Mouse (Mus musculus): ENCODE data around the gene Sgcd. TPM values are rescaled to one million over a fixed set of nuclear protein-coding genes. Genes with fewer than 3 reads are reported as not detected.

Sgcd gene
- polyA plus RNA-seq, 1 experiment from 2014 or later, result 6.8 TPM

DNA sequence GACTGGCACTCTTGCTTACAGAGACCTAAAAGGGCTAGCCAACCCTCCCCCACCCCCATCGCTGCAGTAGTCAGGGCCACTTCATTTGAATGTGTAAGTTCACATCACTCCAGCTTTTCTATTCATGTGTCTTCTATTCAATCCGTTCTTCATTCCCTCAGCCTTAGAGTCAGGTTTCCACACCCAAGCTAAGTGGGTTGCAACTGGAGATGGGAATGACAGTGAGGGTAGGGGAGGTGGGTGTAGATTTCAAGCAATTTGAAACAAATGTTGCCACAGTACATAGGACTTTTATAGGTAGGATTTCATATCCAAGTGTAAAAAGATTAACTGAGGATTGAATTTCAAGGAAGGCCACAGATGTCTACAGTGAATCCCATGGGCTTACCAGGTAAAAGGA, 870.9 kb downstream of the Sgcd start:
- H3K9ac ChIP-seq (replicated peaks), result no peak overlapping the region
- H3K9me3 ChIP-seq (replicated peaks), result no peaks in the 10 kb centered on the region
- H3K36me3 ChIP-seq, result no peaks in the 10 kb centered on the region
- 0 out of 2 replicates have a peak, but pooled peaks cover 3% of the 10 kb centered on the region for H3K4me1 ChIP-seq
- no peak overlapping the region for H3K27ac ChIP-seq (replicated peaks)
- H3K4me3 ChIP-seq (replicated peaks), result no peak overlapping the region
- H3K4me2 ChIP-seq, result no peak overlapping the region
- WGBS, result 34% methylated on average over 2 of the region's 2 CpGs
- no peak for ATAC-seq (ENCODE audit: low FRiP score)
- H3K27me3 ChIP-seq (replicated peaks), result no peaks in the 10 kb centered on the region

DNA sequence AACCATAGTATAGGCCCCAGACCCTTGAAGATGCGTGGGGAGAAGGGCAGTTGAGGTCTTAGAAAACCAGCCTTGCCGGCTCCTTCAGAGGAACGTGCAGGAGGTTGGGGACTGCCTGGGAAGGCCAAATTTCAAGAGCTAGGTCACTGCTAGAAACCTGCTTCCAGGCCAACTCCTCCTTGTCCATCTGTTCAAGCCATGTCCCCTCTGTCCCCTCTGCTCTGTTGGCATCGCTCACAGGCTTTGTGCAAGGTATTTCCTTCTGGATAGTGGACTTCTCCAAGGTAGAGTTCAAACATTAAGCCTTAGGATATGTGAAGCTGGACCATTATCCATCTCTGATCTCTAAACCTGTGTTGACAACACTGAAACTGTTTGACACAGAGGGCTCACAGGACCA, 874.4 kb downstream of the Sgcd start:
- Histone ChIP-seq H3K4me1 (0 out of 2 replicates have a peak, but pooled peaks cover 3% of the 10 kb centered on the region), H3K4me2 (no peak overlapping the region), H3K9ac (replicated peaks) (no peak overlapping the region), H3K27me3 (replicated peaks) (no peaks in the 10 kb centered on the region), H3K4me3 (replicated peaks) (no peak overlapping the region), H3K27ac (replicated peaks) (no peak overlapping the region), H3K9me3 (replicated peaks) (no peaks in the 10 kb centered on the region), H3K36me3 (no peaks in the 10 kb centered on the region)
- ATAC-seq (ENCODE audit: low FRiP score), result no peak
- WGBS, result 98% methylated on average over 4 of the region's 4 CpGs

DNA sequence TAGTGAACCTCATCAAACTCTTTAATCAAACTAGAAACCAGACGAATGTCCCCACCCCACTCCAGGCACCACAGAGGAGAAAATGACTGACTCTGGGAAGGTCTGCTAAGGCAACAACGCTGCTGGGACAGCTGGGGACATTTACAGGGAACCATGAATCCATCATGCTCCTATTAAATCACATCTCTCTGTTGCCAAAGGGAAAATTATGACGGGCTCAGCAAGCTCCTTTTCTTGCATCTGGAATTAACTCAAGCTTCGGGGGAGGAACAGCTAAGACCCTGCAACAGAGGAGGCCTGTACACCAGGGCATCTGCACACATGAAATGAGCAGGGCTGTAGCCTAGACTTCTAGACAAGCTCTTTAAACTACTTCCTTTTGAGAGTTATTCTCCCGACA, 875.7 kb downstream of the Sgcd start:
- Histone ChIP-seq H3K27me3 (replicated peaks) (no peaks in the 10 kb centered on the region), H3K4me3 (replicated peaks) (no peak overlapping the region), H3K9me3 (replicated peaks) (no peaks in the 10 kb centered on the region), H3K4me2 (no peak overlapping the region), H3K36me3 (no peaks in the 10 kb centered on the region), H3K9ac (replicated peaks) (no peak overlapping the region), H3K4me1 (0 out of 2 replicates have a peak, but pooled peaks cover 3% of the 10 kb centered on the region), H3K27ac (replicated peaks) (no peak overlapping the region)
- WGBS, result 56% methylated on average over 5 of the region's 5 CpGs
- no peak for ATAC-seq (ENCODE audit: low FRiP score)

GRCm38 (mm10) chr11:47110314-47110713, 878.5 kb downstream of the Sgcd start:
- no peak for ATAC-seq (ENCODE audit: low FRiP score)

DNA sequence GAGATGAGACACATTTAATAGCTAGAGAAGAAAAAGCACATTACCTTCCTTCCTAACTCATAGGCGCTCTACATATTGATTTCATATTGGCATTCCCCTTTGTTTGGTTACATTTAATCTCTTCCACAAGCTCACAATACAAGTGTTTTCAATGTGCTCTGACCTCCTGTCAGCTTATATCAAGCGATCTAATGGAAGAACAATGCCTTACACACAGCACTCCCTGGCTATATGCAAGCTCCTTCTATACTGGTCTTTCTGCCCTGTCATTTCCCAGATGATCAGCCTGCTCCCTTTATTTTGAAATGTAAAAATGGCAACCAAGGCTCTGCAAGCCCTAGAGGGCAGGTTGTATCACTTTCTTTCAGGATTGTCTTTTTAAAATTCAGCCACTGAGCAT, 881.1 kb downstream of the Sgcd start:
- no peak overlapping the region for H3K4me3 ChIP-seq (replicated peaks)
- whole genome bisulfite sequencing, result 76% methylated on average over 2 of the region's 2 CpGs
- no peak overlapping the region for H3K4me2 ChIP-seq
- H3K9ac ChIP-seq (replicated peaks), result no peak overlapping the region
- H3K27me3 ChIP-seq (replicated peaks), result no peaks in the 10 kb centered on the region
- no peaks in the 10 kb centered on the region for H3K9me3 ChIP-seq (replicated peaks)
- ATAC-seq (ENCODE audit: low FRiP score), result no peak
- no peak overlapping the region for H3K27ac ChIP-seq (replicated peaks)
- H3K4me1 ChIP-seq, result no peaks in the 10 kb centered on the region
- no peaks in the 10 kb centered on the region for H3K36me3 ChIP-seq

More at GRCm38 (mm10) chr11:47110314-47110713, 878.5 kb downstream of the Sgcd start:
- Histone ChIP-seq H3K27ac (replicated peaks) (no peak overlapping the region), H3K4me2 (no peak overlapping the region), H3K4me1 (0 out of 2 replicates have a peak, but pooled peaks cover 3% of the 10 kb centered on the region), H3K36me3 (no peaks in the 10 kb centered on the region), H3K4me3 (replicated peaks) (no peak overlapping the region), H3K9ac (replicated peaks) (no peak overlapping the region), H3K9me3 (replicated peaks) (no peaks in the 10 kb centered on the region), H3K27me3 (replicated peaks) (no peaks in the 10 kb centered on the region)

- no peaks in the 10 kb centered on the region for H3K27me3 ChIP-seq (replicated peaks)
- no peak overlapping the region for H3K4me3 ChIP-seq (replicated peaks)
- WGBS, result 85% methylated on average over 5 of the region's 5 CpGs
- no peak overlapping the region for H3K4me2 ChIP-seq
- H3K4me1 ChIP-seq, result no peaks in the 10 kb centered on the region
- no peak overlapping the region for H3K27ac ChIP-seq (replicated peaks)
- H3K9me3 ChIP-seq (replicated peaks), result no peaks in the 10 kb centered on the region
- no peaks in the 10 kb centered on the region for H3K36me3 ChIP-seq
- no peak for ATAC-seq (ENCODE audit: low FRiP score)
- no peak overlapping the region for H3K9ac ChIP-seq (replicated peaks)
These were observed 895.4 kb downstream of the Sgcd start for GRCm38 (mm10) chr11:47093296-47093912.

GRCm38 (mm10) chr11:47082517-47082916, 906.3 kb downstream of the Sgcd start:
- WGBS, result 93% methylated on average over 1 of the region's 1 CpGs
- H3K9me3 ChIP-seq (replicated peaks), result no peaks in the 10 kb centered on the region
- ATAC-seq (ENCODE audit: low FRiP score), result no peak

DNA sequence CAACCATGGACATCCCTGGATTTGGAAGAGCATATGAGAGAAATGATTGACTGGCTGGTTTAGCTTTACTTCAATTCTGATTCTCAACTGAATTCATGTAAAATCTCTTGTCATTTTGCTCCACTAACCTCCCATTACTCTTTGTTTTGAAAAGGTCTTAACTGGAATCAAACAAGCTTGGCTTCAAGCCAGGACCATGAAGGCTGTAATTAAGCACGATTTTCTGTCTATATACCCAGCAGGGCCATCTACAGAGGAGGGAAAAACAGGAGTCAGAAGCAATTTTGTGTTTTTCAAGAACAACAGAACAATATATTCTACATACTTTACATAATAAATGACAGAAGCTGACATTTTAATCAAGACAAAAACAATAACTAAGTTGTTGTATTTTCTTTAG, 915.2 kb downstream of the Sgcd start:
- Histone ChIP-seq H3K9ac (replicated peaks) (no peak overlapping the region), H3K27me3 (replicated peaks) (no peaks in the 10 kb centered on the region), H3K4me1 (no peaks in the 10 kb centered on the region), H3K4me2 (no peak overlapping the region), H3K36me3 (no peaks in the 10 kb centered on the region), H3K27ac (replicated peaks) (no peak overlapping the region), H3K9me3 (replicated peaks) (no peaks in the 10 kb centered on the region), H3K4me3 (replicated peaks) (no peak overlapping the region)
- no peak for ATAC-seq (ENCODE audit: low FRiP score)
- WGBS, result 35% methylated on average over 1 of the region's 1 CpGs

More at GRCm38 (mm10) chr11:47082517-47082916, 906.3 kb downstream of the Sgcd start:
- H3K4me1 ChIP-seq, result no peaks in the 10 kb centered on the region
- no peaks in the 10 kb centered on the region for H3K36me3 ChIP-seq
- H3K4me3 ChIP-seq (replicated peaks), result no peak overlapping the region
- no peak overlapping the region for H3K4me2 ChIP-seq
- H3K27me3 ChIP-seq (replicated peaks), result no peaks in the 10 kb centered on the region
- H3K27ac ChIP-seq (replicated peaks), result no peak overlapping the region
- H3K9ac ChIP-seq (replicated peaks), result no peak overlapping the region

DNA sequence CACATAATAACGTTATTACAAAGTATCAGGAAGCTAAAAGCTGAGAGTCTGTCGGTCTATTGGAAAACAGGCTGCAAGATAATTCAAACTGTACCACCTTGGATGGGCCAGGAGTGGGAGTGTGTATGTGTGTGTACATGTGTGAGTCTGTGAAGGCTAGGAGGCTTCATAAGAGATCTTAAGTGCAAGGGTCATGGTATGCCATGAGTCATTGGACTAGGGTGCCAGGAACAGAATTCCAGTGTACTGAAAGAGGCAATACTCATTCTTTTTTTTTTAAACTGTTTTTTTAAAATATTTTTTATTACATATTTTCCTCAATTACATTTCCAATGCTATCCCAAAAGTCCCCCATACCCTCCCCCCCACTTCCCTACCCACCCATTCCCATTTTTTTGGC, 917.6 kb downstream of the Sgcd start:
- no peak overlapping the region for H3K4me2 ChIP-seq
- H3K36me3 ChIP-seq, result no peaks in the 10 kb centered on the region
- WGBS, result 92% methylated on average over 2 of the region's 2 CpGs
- no peaks in the 10 kb centered on the region for H3K9me3 ChIP-seq (replicated peaks)
- no peaks in the 10 kb centered on the region for H3K4me1 ChIP-seq
- no peak overlapping the region for H3K27ac ChIP-seq (replicated peaks)
- no peak overlapping the region for H3K9ac ChIP-seq (replicated peaks)
- H3K27me3 ChIP-seq (replicated peaks), result no peaks in the 10 kb centered on the region
- no peak for ATAC-seq (ENCODE audit: low FRiP score)
- no peak overlapping the region for H3K4me3 ChIP-seq (replicated peaks)

GRCm38 (mm10) chr11:47069769-47070384, 918.9 kb downstream of the Sgcd start:
- H3K4me3 ChIP-seq (replicated peaks), result no peak overlapping the region
- ATAC-seq (ENCODE audit: low FRiP score), result no peak
- H3K27ac ChIP-seq (replicated peaks), result no peak overlapping the region
- H3K9me3 ChIP-seq (replicated peaks), result no peaks in the 10 kb centered on the region
- no peaks in the 10 kb centered on the region for H3K4me1 ChIP-seq
- no peak overlapping the region for H3K4me2 ChIP-seq
- no peaks in the 10 kb centered on the region for H3K27me3 ChIP-seq (replicated peaks)
- 92% methylated on average over 2 of the region's 2 CpGs for WGBS
- H3K9ac ChIP-seq (replicated peaks), result no peak overlapping the region
- H3K36me3 ChIP-seq, result no peaks in the 10 kb centered on the region

- 67% methylated on average over 4 of the region's 4 CpGs for WGBS
- H3K27me3 ChIP-seq (replicated peaks), result no peaks in the 10 kb centered on the region
These were observed 925.1 kb downstream of the Sgcd start for GRCm38 (mm10) chr11:47063690-47064089.

GRCm38 (mm10) chr11:47050390-47050789, 938.4 kb downstream of the Sgcd start:
- Histone ChIP-seq H3K4me3 (replicated peaks) (no peak overlapping the region), H3K36me3 (no peaks in the 10 kb centered on the region), H3K4me1 (no peaks in the 10 kb centered on the region; the same call in 1 of the 2 replicates), H3K9me3 (replicated peaks) (no peaks in the 10 kb centered on the region), H3K4me2 (no peak overlapping the region), H3K27me3 (replicated peaks) (no peaks in the 10 kb centered on the region), H3K9ac (replicated peaks) (no peak overlapping the region), H3K27ac (replicated peaks) (no peak overlapping the region)
- 0 out of 2 replicates have a peak, but pooled peaks have one; percentile 55 for ATAC-seq (ENCODE audit: low FRiP score)
- 44% methylated on average over 2 of the region's 2 CpGs for WGBS

More at GRCm38 (mm10) chr11:47063690-47064089, 925.1 kb downstream of the Sgcd start:
- no peak overlapping the region for H3K9ac ChIP-seq (replicated peaks)
- no peak overlapping the region for H3K4me3 ChIP-seq (replicated peaks)
- no peak overlapping the region for H3K4me2 ChIP-seq
- no peaks in the 10 kb centered on the region for H3K36me3 ChIP-seq
- no peak overlapping the region for H3K27ac ChIP-seq (replicated peaks)
- H3K9me3 ChIP-seq (replicated peaks), result no peaks in the 10 kb centered on the region
- no peak for ATAC-seq (ENCODE audit: low FRiP score)
- H3K4me1 ChIP-seq, result no peaks in the 10 kb centered on the region
